Mouse (Mus musculus) midbrain, embryonic 10.5 days (tissue): Measurements from ENCODE around the gene Ccdc60. TPM values are rescaled to one million over a fixed set of nuclear protein-coding genes. Genes with fewer than 3 reads are reported as not detected.
"Not testable (repeated sequence)": the region's sequence is repeated elsewhere in the genome, so short reads cannot be mapped to it uniquely, and the experiment has no call there.

Experiments used
- DNase-seq: peaks from one replicate; pipeline ENCODE4 v3.0.0-alpha.2; 2017; ENCODE audit warnings: low spot score
- H3K27ac ChIP-seq: fragments of 300-500 bp; sonication (generic); replicated peaks from 2 replicates; pipeline ENCODE4 v1.5.1; 2016; ENCODE audit warnings: mild to moderate bottlenecking
- H3K27me3 ChIP-seq: fragments of 300-500 bp; sonication (generic); 2 replicates; pipeline ENCODE4 v1.6.1; 2016; ENCODE audit warnings: low read depth, mild to moderate bottlenecking; ENCODE audit not compliant: poor library complexity, severe bottlenecking
- H3K36me3 ChIP-seq: fragments of 300-500 bp; sonication (generic); 2 replicates; pipeline ENCODE4 v1.6.1; 2016; ENCODE audit warnings: mild to moderate bottlenecking, moderate library complexity
- H3K4me1 ChIP-seq: fragments of 300-500 bp; sonication (generic); 2 replicates; pipeline ENCODE4 v1.6.1; 2016
- H3K4me3 ChIP-seq: fragments of 300-500 bp; sonication (generic); 2 replicates; pipeline ENCODE4 v1.5.1; 2016; ENCODE audit warnings: mild to moderate bottlenecking, moderate library complexity
- H3K9me3 ChIP-seq: fragments of 300-500 bp; sonication (generic); replicated peaks from 2 replicates; pipeline ENCODE4 v1.6.1; 2016; ENCODE audit warnings: mild to moderate bottlenecking
- WGBS: fragments of 180-500 bp; shearing (Covaris S2); methylation state at CpG from one replicate; pipeline ENCODE4 v1.1.7; 2016; 5-methylcytosine and 5-hydroxymethylcytosine counted together
- polyA plus RNA-seq: library from polyadenylated mRNA; unstranded; fragments of >200 nt; fragmentation: Nextera tagmentation; extraction: Ambion mirVana; gene quantifications from 2 replicates; pipeline ENCODE4 v1.2.1, GENCODE M21; 2016

The Ccdc60 gene
- polyA plus RNA-seq, 1 experiment from 2014 or later, result 1.7 TPM

DNA sequence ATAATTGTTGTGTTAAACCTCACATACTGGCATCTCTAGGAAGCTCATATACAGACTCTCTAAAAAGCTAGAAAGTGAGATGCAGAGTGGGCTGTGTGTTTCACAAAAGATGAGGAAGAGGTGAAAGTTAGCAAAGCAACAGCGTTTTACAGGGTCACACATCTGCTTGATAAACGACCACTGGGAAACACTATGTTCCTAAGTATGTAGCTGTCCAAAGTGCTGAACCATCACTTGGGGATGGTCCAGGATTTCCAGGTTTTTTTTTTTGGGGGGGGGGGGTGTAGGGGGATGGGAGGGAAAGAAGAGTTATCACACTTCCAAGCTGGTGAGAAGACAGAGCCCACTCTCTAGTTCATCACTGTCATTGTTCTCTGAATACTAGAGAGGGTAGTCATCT lies 134.0 kb downstream of the Ccdc60 start:
- Histone ChIP-seq H3K4me3 (no peak overlapping the region), H3K9me3 (no peaks in the 10 kb centered on the region), H3K27me3 (no peaks in the 10 kb centered on the region), H3K4me1 (no peaks in the 10 kb centered on the region), H3K36me3 (no peaks in the 10 kb centered on the region), H3K27ac (no peak overlapping the region)
- DNase-seq, result no peak
- 39% methylated on average over 2 of the region's 2 CpGs for WGBS

DNA sequence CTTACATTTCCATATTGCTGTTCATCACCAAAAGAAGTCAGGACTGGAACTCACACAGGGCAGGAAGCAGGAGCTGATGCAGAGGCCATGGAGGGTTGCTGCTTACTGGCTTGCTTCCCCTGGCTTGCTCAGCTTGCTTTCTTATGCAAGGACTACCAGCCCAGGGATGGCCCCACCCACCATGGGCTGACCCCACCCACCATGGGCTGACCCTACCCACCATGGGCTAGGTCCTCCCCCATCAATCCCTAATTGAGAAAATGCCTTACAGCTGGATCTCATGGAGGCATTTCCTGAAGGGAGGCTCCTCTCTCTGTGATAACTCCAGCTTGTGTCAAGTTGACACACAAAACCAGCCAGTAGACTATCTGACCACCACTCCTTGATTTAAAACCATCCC lies 142.3 kb downstream of the Ccdc60 start:
- H3K9me3 ChIP-seq, H3K27me3 ChIP-seq, H3K27ac ChIP-seq, H3K4me3 ChIP-seq, H3K4me1 ChIP-seq, DNase-seq, H3K36me3 ChIP-seq: not testable (repeated sequence)

DNA sequence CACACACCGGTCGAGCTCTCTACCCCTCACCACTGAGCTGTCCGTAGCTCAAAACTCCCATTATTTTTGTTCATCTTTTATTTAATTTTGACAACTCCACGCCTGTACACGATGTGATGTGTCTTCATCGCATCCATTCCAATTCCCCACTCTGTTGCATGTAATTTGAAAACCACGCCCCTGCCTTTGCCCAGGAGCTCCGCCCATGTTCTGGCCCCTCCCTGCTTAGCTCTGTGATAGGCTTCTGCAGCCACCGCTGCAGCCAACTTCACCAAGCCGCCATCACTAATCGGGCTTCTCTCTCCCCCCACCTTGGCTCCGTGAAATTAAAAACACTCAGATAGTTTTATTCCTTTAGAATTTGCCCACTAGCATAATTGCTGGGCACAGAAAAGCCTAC lies 144.1 kb downstream of the Ccdc60 start:
- H3K9me3 ChIP-seq, result no peaks in the 10 kb centered on the region
- 74% methylated on average over 12 of the region's 12 CpGs for WGBS
- no peak for DNase-seq
- no peak overlapping the region for H3K4me3 ChIP-seq
- 0 out of 2 replicates have a peak, but pooled peaks cover 5% of the 10 kb centered on the region for H3K27me3 ChIP-seq
- H3K27ac ChIP-seq, result no peak overlapping the region
- no peaks in the 10 kb centered on the region for H3K36me3 ChIP-seq
- H3K4me1 ChIP-seq, result no peaks in the 10 kb centered on the region

DNA sequence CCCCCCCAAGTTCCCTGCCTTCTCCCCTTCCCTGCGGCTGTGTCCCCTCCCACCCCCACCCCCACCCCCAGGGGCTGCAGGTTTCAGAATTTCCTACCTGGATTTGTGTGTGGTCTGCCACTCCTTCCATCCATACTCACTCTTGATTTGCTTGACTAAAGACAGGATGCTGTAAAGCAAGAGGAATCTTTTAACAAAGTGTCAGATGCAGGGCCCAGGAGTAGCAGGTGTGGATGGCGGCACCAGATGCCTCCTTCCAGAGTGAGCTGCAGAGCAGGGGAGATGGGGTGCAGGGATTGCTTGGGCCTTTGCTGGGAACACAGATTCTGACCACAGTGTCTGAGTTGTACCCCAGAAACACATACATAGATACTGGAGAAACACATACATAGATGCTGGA lies 148.1 kb downstream of the Ccdc60 start:
- 0 out of 2 replicates have a peak, but pooled peaks cover 5% of the 10 kb centered on the region for H3K27me3 ChIP-seq
- H3K9me3 ChIP-seq, result no peaks in the 10 kb centered on the region
- H3K4me3 ChIP-seq, result no peak overlapping the region
- no peak overlapping the region for H3K27ac ChIP-seq
- no peaks in the 10 kb centered on the region for H3K4me1 ChIP-seq
- no peak for DNase-seq
- no peaks in the 10 kb centered on the region for H3K36me3 ChIP-seq
- WGBS, result 39% methylated on average over 2 of the region's 2 CpGs

DNA sequence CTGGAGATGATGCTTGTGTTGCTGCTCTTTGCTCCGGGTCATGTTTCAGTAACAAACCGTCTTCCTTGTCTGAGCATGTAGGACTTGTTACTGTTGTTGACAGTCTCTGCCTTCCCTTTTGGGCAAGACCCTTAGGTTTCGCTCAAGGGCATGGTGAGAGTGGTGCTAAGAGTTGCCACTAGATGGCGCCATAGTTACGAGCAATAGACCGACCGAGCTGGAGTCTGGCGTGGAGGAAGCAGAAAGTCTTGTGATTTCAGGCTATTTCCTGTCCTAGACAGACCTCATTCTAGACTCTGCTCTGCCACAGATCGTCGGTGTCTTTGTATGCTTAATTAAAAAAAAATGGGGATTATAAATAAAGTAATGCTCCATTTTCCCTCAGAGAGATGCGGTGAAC lies 165.4 kb downstream of the Ccdc60 start:
- 12% methylated on average over 11 of the region's 11 CpGs for WGBS
- Histone ChIP-seq H3K27me3 (0 out of 2 replicates have a peak, but pooled peaks cover 4% of the 10 kb centered on the region), H3K9me3 (no peaks in the 10 kb centered on the region), H3K4me1 (peaks cover 12% of the 10 kb centered on the region; the same call in 1 of the 2 replicates), H3K27ac (0 out of 2 replicates have a peak overlapping the region, but pooled peaks have one; percentile 17), H3K4me3 (no peak overlapping the region), H3K36me3 (no peaks in the 10 kb centered on the region)
- peak; percentile 83 for DNase-seq

DNA sequence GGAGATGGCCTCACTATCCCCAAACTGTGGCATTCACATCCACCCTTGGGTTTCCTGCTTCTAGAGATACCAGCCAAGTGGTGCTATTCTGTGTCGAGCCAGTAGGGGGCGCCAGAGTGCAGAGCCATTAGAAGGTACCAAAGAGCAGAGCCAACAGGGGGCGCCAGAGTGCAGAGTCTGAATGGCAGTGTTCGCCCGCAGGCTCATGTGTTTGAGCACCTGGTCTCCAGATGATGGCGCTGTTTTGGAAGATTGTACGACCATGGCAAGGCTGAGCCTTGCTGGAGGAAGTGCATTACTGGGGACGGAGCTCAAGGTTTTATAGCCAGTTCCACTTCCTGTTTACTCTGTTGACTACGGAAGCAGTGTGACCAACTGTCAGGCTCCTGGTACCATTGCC lies 172.2 kb downstream of the Ccdc60 start:
- DNase-seq, result peak; percentile 46
- WGBS, result 45% methylated on average over 9 of the region's 9 CpGs
- Histone ChIP-seq H3K36me3 (no peaks in the 10 kb centered on the region), H3K27ac (no peak overlapping the region), H3K4me3 (no peak overlapping the region), H3K27me3 (no peaks in the 10 kb centered on the region), H3K4me1 (no peaks in the 10 kb centered on the region), H3K9me3 (no peaks in the 10 kb centered on the region)

DNA sequence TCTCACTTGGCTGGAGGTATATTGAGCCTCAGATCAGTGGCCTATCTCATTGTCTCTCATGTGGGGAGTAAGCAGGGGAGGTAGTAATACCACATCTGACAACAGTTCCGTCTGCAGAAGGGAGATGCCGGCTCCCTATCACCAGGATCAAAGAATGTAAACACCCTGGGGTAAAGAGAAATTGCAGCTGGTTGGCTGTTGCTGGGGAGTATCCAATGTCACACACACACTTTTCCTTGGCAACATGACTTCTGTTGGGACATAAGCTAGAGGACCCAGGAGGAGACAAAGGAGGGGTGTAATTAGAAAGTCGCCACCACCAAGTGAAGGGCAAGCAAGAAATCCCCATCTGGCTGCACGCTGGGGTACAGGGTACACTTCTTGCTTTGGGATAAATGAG lies 172.7 kb downstream of the Ccdc60 start:
- WGBS, result 81% methylated on average over 4 of the region's 4 CpGs
- H3K9me3 ChIP-seq, result no peaks in the 10 kb centered on the region
- H3K36me3 ChIP-seq, result no peaks in the 10 kb centered on the region
- no peak for DNase-seq
- H3K27ac ChIP-seq, result no peak overlapping the region
- no peaks in the 10 kb centered on the region for H3K4me1 ChIP-seq
- no peak overlapping the region for H3K4me3 ChIP-seq
- H3K27me3 ChIP-seq, result no peaks in the 10 kb centered on the region

DNA sequence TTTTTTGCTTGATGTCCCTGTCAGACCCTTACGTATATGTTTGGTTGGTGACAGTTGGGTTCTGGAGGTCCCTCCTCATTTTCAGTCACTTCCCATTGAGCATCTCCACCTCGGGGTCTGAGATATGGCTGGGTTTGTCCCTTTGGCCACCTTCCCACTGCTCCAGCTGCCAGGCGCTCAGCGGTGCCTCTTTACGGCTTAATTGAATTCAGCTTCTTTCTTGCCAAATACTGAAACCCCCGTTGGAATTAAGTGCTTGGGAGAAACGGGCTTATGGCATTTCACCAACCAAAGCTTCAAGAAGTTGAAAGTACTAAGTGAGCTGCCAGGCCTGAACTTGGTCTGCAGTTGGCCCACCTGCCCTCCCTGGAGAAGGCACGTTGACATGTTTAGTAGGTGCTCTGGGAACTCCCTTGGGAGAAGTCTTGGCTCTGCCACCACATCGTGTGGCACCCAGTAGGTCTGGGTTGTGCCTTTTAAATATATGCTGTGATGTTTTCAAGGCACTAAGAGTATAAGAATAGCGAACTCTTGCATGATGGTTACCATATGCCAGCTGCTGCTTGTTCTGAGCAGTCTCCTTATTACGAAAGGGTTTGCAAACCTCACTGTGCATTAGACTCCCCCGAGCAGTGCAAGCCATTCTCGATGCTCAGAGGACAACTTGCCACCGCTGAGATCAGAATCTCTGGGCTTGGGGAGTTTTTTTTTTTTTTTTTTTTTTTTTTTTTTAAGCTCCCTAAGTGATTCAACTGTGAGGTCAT lies 173.5 kb downstream of the Ccdc60 start:
- 82% methylated on average over 14 of the region's 14 CpGs for WGBS
- no peaks in the 10 kb centered on the region for H3K27me3 ChIP-seq
- no peak for DNase-seq
- H3K9me3 ChIP-seq, result no peaks in the 10 kb centered on the region
- no peak overlapping the region for H3K4me3 ChIP-seq
- H3K36me3 ChIP-seq, result no peaks in the 10 kb centered on the region
- no peak overlapping the region for H3K27ac ChIP-seq
- H3K4me1 ChIP-seq, result no peaks in the 10 kb centered on the region

DNA sequence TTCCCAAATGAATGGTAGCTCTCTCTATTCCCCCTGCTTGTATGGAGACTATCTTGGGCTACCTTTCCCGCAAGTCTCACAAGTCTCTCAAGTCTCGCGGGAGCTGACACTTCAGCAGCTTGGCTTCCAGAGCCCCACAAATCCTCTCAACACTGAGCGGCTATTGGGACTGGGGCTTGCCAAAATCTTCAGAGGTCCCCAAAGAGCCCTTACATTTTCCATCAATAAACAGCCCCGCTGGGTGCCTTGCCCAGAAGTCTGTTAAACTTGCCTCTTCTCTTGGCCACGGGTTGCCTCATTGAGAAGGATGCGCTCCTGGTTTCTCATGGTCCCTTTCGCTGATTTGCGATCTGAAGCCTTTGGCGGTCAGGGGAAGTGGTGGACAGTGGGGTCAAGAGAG lies 180.1 kb downstream of the Ccdc60 start:
- Histone ChIP-seq H3K4me3 (no peak overlapping the region), H3K27ac (no peak overlapping the region), H3K9me3 (no peaks in the 10 kb centered on the region), H3K4me1 (no peaks in the 10 kb centered on the region), H3K36me3 (no peaks in the 10 kb centered on the region), H3K27me3 (no peaks in the 10 kb centered on the region)
- WGBS, result 94% methylated on average over 10 of the region's 10 CpGs
- DNase-seq, result no peak

DNA sequence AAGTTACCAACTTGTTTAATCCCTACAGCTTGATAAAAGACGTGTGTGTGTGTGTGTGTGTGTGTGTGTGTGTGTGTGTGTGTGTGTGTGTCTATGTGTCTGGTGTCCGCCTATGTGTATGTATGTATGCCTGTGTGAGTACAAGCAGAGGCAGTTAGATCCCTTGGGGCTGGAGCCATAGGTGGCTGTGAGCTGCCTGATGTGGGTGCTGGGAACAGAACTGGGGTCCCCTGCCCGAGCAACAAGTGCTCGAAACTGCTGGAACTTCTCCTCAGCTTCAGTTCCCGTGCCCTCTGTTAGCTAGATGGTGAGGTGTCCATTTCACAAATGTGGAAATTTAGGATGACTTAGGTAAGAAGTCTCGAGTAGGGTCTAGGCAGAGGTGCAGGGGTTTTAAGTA lies 204.6 kb downstream of the Ccdc60 start:
- peaks cover 25% of the 10 kb centered on the region for H3K27me3 ChIP-seq
- no peak overlapping the region for H3K27ac ChIP-seq
- H3K36me3 ChIP-seq, result no peaks in the 10 kb centered on the region
- H3K4me1 ChIP-seq, result peaks cover 10% of the 10 kb centered on the region
- DNase-seq, result no peak
- WGBS, result 91% methylated on average over 6 of the region's 6 CpGs
- H3K4me3 ChIP-seq, result no peak overlapping the region
- no peaks in the 10 kb centered on the region for H3K9me3 ChIP-seq

DNA sequence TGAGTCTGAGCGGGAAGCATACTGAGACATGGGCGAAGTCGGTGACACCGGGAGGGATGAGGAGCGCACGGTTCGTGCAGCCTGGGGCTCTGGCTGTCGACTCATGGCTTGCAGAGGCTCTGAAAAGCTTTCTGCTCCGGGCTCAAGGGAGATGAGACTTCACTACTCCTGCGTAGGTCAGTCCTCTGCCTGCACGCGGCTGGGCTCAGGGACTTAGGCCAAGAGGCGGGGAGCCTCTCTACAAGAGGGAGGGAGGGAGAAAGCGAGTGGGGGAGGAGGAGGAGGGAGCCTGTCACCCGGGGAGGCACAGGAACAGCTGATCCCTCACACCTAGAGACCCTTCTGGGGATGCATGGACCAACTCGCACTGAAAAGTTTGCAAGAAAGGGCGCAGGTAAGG lies 205.7 kb downstream of the Ccdc60 start, which contains the start of gene Tmem233:
TSS of gene Tmem233 (minus strand) at position 164 of the 400 bp plus-strand sequence.
- H3K27me3 ChIP-seq, result peaks cover 25% of the 10 kb centered on the region
- peak within 1 kb of the TSS; percentile 30 for H3K4me3 ChIP-seq
- peak; percentile 14 for DNase-seq
- no peaks in the 10 kb centered on the region for H3K9me3 ChIP-seq
- H3K36me3 ChIP-seq, result no peaks in the 10 kb centered on the region
- 16% methylated on average over 17 of the region's 17 CpGs for WGBS
- H3K27ac ChIP-seq, result no peak within 1 kb of the TSS
- H3K4me1 ChIP-seq, result peaks cover 10% of the 10 kb centered on the region

DNA sequence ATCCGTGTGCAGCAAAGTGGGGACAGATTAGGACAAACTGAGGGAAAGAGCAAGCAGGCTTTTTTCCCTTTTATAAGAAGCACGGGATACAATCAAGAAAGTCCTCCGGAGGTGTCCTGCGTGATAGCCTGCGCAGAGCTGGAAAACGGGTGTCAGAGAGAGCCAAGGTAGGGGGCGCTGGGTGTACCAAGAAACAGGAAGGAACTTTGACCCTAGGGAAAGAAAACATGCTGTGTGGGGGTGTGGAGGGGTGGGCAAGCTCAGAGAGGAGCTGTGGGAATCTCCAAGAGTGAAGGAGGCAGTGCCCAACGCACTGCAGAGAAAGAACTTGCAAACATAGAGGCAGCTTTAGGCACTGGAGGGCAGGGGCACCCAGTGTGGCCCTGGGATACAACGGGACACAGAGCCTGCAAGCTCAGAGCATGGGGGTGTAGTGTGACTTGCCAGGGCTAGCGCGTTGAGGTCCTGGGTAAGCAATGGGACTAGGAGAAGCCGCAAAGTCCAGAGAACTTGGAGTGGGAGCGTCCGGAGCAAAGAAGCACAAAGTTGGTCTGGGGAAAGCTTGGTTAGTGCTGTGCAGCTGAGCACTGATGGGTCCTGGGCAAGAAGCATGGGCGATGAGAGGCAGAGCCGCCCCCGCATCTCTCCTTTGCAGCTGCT lies 206.4 kb downstream of the Ccdc60 start:
- no peak overlapping the region for H3K4me3 ChIP-seq
- WGBS, result 40% methylated on average over 17 of the region's 17 CpGs

DNA sequence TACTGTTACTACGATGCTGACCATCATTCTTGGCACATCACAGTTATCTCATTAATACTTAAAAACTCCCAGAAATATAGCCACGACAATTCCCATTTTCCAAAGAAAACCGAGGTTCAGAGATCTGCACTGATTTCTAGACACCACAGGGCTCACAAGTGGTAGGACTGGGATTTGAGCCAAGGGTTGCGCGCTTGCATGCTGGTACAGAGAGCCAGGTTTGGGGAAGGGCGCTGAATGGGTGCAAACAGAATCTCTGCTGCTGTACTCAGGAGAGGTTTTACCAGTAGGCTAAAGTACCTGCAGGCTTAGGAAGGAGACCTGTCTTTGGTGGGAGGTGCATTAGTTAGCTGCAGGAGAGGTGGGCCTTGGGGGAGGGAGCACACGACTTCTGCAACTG lies 207.2 kb downstream of the Ccdc60 start:
- peaks cover 10% of the 10 kb centered on the region for H3K4me1 ChIP-seq
- no peak overlapping the region for H3K27ac ChIP-seq
- WGBS, result 86% methylated on average over 7 of the region's 7 CpGs
- H3K27me3 ChIP-seq, result peaks cover 25% of the 10 kb centered on the region
- no peak overlapping the region for H3K4me3 ChIP-seq
- no peak for DNase-seq
- H3K36me3 ChIP-seq, result no peaks in the 10 kb centered on the region
- H3K9me3 ChIP-seq, result no peaks in the 10 kb centered on the region

More for the DNA sequence above, 206.4 kb downstream of the Ccdc60 start:
- no peaks in the 10 kb centered on the region for H3K9me3 ChIP-seq
- H3K4me1 ChIP-seq, result peaks cover 10% of the 10 kb centered on the region
- no peaks in the 10 kb centered on the region for H3K36me3 ChIP-seq
- no peak overlapping the region for H3K27ac ChIP-seq
- no peak for DNase-seq
- peaks cover 25% of the 10 kb centered on the region for H3K27me3 ChIP-seq
